9 mouse cellular contexts compared by ENCODE assay signal in genomic region chr12:17557967-17558345, GRCm38 (mm10). TPM values are rescaled to one million over a fixed set of nuclear protein-coding genes. Genes with fewer than 3 reads are reported as not detected.
DNase-seq lines count a peak whose midpoint lies in the region; ATAC-seq and TF ChIP-seq lines count a peak whose summit lies in the region.
"Had no signal": no experiment of that assay in that cellular context is flagged by ENCODE, and none has a peak within 500 bp of the region (broad histone marks: within the 10 kb centered on the region; RNA-seq: fewer than 3 reads in every experiment).

No protein-coding gene starts in this region.

- 0 out of 4 replicates have a peak overlapping the region, but pooled peaks of 1 of the 2 experiments have one; percentile 48 for H3K4me3 ChIP-seq in ES-E14 (ENCODE audit: insufficient read depth in 1 of 2, low read depth in 1 of 2, low read length in 2 of 2, poor library complexity in 1 of 2, severe bottlenecking in 1 of 2)
- H3K4me3 ChIP-seq in embryonic facial prominence, embryonic 10.5 days = no peak overlapping the region
- no peak overlapping the region for H3K4me3 ChIP-seq in hindbrain, embryonic 15.5 days
- no peak overlapping the region for H3K4me3 ChIP-seq in kidney, adult 2 months (ENCODE audit: insufficient read depth, low read depth, low read length)

- TF ChIP-seq POLR2A in kidney, adult 2 months (IDR thresholded peaks at IDR 0.05; ENCODE audit: low read depth, low read length) = no peak

- H3K36me3 ChIP-seq in ES-E14 (ENCODE audit: control insufficient read depth, insufficient read depth, low read length, poor library complexity, severe bottlenecking) = no peaks in the 10 kb centered on the region
- 0 out of 2 replicates have a peak, but pooled peaks cover 3% of the 10 kb centered on the region for H3K36me3 ChIP-seq in embryonic facial prominence, embryonic 10.5 days (replicated peaks)
- H3K36me3 ChIP-seq in hindbrain, embryonic 15.5 days = no peaks in the 10 kb centered on the region
- H3K36me3 ChIP-seq in kidney, adult 2 months (ENCODE audit: control insufficient read depth, insufficient read depth, low read length) = no peaks in the 10 kb centered on the region

- in situ Hi-C loops in ES-E14 (cut with MboI; ENCODE audit: low sequenced_read_pairs in 2 of 2, unreplicated experiment in 2 of 2) = no loop called here

- peak; percentile 65 for ATAC-seq in hindbrain, embryonic 15.5 days (ENCODE audit: low FRiP score, low read depth)
- ATAC-seq: Patski had no signal

- no peaks in the 10 kb centered on the region for H3K9me3 ChIP-seq in ES-E14 (ENCODE audit: control insufficient read depth, insufficient read depth, low read depth, low read length)
- H3K9me3 ChIP-seq in embryonic facial prominence, embryonic 10.5 days = no peaks in the 10 kb centered on the region
- H3K9me3 ChIP-seq in hindbrain, embryonic 15.5 days = no peaks in the 10 kb centered on the region

- no peak overlapping the region for H3K27ac ChIP-seq in ES-E14 (ENCODE audit: insufficient read depth, low read depth, low read length, poor library complexity, severe bottlenecking)
- H3K27ac ChIP-seq in embryonic facial prominence, embryonic 10.5 days (replicated peaks) = peak overlapping the region; percentile 71
- peak overlapping the region; percentile 85 for H3K27ac ChIP-seq in hindbrain, embryonic 15.5 days (replicated peaks)
- H3K27ac ChIP-seq in kidney, adult 2 months (ENCODE audit: insufficient read depth, low read depth, low read length) = no peak overlapping the region

- H3K9ac ChIP-seq in ES-E14 (ENCODE audit: insufficient read depth, low read depth, low read length, poor library complexity, severe bottlenecking) = peak overlapping the region; percentile 14; the same call in 1 of the 2 replicates
- no peak overlapping the region for H3K9ac ChIP-seq in hindbrain, embryonic 15.5 days

- 76% methylated on average over 2 of the region's 2 CpGs for WGBS in embryonic facial prominence, embryonic 10.5 days
- WGBS in hindbrain, embryonic 15.5 days = 27% methylated on average over 2 of the region's 2 CpGs
- whole genome bisulfite sequencing in kidney, adult 2 months = 76% methylated on average over 2 of the region's 2 CpGs

- H3K27me3 ChIP-seq in embryonic facial prominence, embryonic 10.5 days (replicated peaks; ENCODE audit: low read depth, poor library complexity, severe bottlenecking) = no peaks in the 10 kb centered on the region
- H3K27me3 ChIP-seq in hindbrain, embryonic 15.5 days = no peaks in the 10 kb centered on the region
- no peaks in the 10 kb centered on the region for H3K27me3 ChIP-seq in kidney, adult 2 months (replicated peaks; ENCODE audit: control insufficient read depth, insufficient read depth, low read length)
- H3K27me3 ChIP-seq: Patski had no signal

- no peak for TF ChIP-seq CTCF in kidney, adult 2 months (conservative IDR thresholded peaks at IDR 0.05; ENCODE audit: insufficient read depth, insufficient read length, low read depth, low read length)

- peaks cover 0 to 16% of the 10 kb centered on the region in 2 experiments; a peak in 3 of 4 replicates for H3K4me1 ChIP-seq in ES-E14 (ENCODE audit: control insufficient read depth in 2 of 2, insufficient read depth in 2 of 2, low read length in 2 of 2, poor library complexity in 1 of 2)
- H3K4me1 ChIP-seq in embryonic facial prominence, embryonic 10.5 days = peaks cover 18% of the 10 kb centered on the region
- H3K4me1 ChIP-seq in hindbrain, embryonic 15.5 days (replicated peaks) = peaks cover 19% of the 10 kb centered on the region
- 0 out of 2 replicates have a peak, but pooled peaks cover 2% of the 10 kb centered on the region for H3K4me1 ChIP-seq in kidney, adult 2 months (ENCODE audit: control insufficient read depth, insufficient read depth, low read length)

- DNase-seq in adrenal gland, postnatal 10 days = peak; percentile 18
- no peak for DNase-seq in adrenal gland, adult (ENCODE audit: inconsistent age in 2 of 2, low spot score in 1 of 2)
- no peak for DNase-seq in ES-E14 (ENCODE audit: low read depth, low spot score)
- DNase-seq in embryonic facial prominence, embryonic 10.5 days (ENCODE audit: low spot score) = no peak
- no peak for DNase-seq in spleen, postnatal 14 days (ENCODE audit: low spot score in 2 of 2)
- DNase-seq in kidney, adult 11 months = no peak
- no peak for DNase-seq in kidney, adult 2 months

- 0 out of 2 replicates have a peak overlapping the region, but pooled peaks have one; percentile 50 for H3K4me2 ChIP-seq in hindbrain, embryonic 15.5 days

TF ChIP-seq in ES-E14, 5 proteins besides CTCF, POLR2A, EP300 and RAD21:
- TF ChIP-seq HCFC1 (IDR thresholded peaks at IDR 0.05; ENCODE audit: borderline replicate concordance, insufficient read depth, low read length) (no peak), ZNF384 (IDR thresholded peaks at IDR 0.05; ENCODE audit: low read depth, low read length) (no peak), MAFK (IDR thresholded peaks at IDR 0.05; ENCODE audit: insufficient read depth, low read depth, low read length) (no peak), CHD2 (IDR thresholded peaks at IDR 0.05; ENCODE audit: low read depth, low read length) (no peak), ZC3H11A (IDR thresholded peaks at IDR 0.05; ENCODE audit: borderline replicate concordance, low read depth, low read length) (no peak)
TF ChIP-seq in ES-E14: peak in this region for 0.

RNA-seq across cellular contexts. Expression of gene Odc1, which starts 13.4 kb away (rescaled TPM):
- 100 to 1,000 TPM; 149 to 195 TPM for total RNA-seq in adrenal gland, postnatal 10 days (2021)
- 822 and 869 TPM in 2 replicates for total RNA-seq in ES-E14 (2012; rRNA removed)
- polyA plus RNA-seq in embryonic facial prominence, embryonic 10.5 days (2016; fragmentation: Nextera tagmentation; extraction: Ambion mirVana) = 264 and 283 TPM in 2 replicates
- 132 and 134 TPM in 2 replicates for polyA plus RNA-seq in hindbrain, embryonic 15.5 days (2015; fragmentation: Nextera tagmentation; extraction: Ambion mirVana)
- 373 and 427 TPM in 2 replicates for polyA plus RNA-seq in kidney, adult 2 months (2012; rRNA removed)

Comparison
In these comparisons a context has a peak if more than half of its experiments do, and no peak if none do; other contexts are left out.
1. H3K27ac ChIP-seq: peak in embryonic facial prominence, embryonic 10.5 days (single experiment) and hindbrain, embryonic 15.5 days (single experiment); none in ES-E14 (single experiment) and kidney, adult 2 months (single experiment).